Mouse (Mus musculus) MEL (cell line): ENCODE results near the gene Rdh8. TPM values are rescaled to one million over a fixed set of nuclear protein-coding genes. Genes with fewer than 3 reads are reported as not detected.

ENCODE experiments used
- DNase-seq: peaks from one replicate; pipeline ENCODE4 v3.0.0; 2011; ENCODE audit warnings: low read depth, low spot score
- H3K27ac ChIP-seq: 2 replicates; pipeline ENCODE4 v1.5.1; 2012; ENCODE audit warnings: low read depth, mild to moderate bottlenecking, control low read depth, low read length, moderate library complexity; ENCODE audit not compliant: control insufficient read depth
- H3K27me3 ChIP-seq, 2 experiments: fragments of 150-350 bp in 1 of 2; sonication (generic) in 1 of 2; 2 replicates each; pipeline ENCODE4 v1.6.1; 2012; ENCODE audit warnings: low read length in 2 of 2, mild to moderate bottlenecking in 2 of 2, improper control_type of control experiment in 1 of 2, moderate library complexity in 1 of 2; ENCODE audit not compliant: insufficient read depth in 2 of 2, control insufficient read depth in 1 of 2
- H3K36me3 ChIP-seq, 2 experiments: 2 replicates each; pipeline ENCODE4 v1.6.1; 2012 to 2014; ENCODE audit warnings: low read length in 2 of 2, improper control_type of control experiment in 1 of 2, inconsistent platforms in 1 of 2, mild to moderate bottlenecking in 1 of 2; ENCODE audit not compliant: insufficient read depth in 2 of 2, control insufficient read depth in 1 of 2
- H3K4me1 ChIP-seq, 2 experiments: fragments of 150-350 bp in 1 of 2; sonication (generic) in 1 of 2; 2 replicates each; pipeline ENCODE4 v1.6.1; 2012; ENCODE audit warnings: low read length in 2 of 2, improper control_type of control experiment in 1 of 2, mild to moderate bottlenecking in 1 of 2; ENCODE audit not compliant: insufficient read depth in 2 of 2, control insufficient read depth in 1 of 2
- H3K4me3 ChIP-seq, 2 experiments: fragments of 150-350 bp in 1 of 2; sonication (generic) in 1 of 2; 2 replicates each; pipeline ENCODE4 v1.5.1; 2012; ENCODE audit warnings: low read depth in 2 of 2, low read length in 2 of 2, mild to moderate bottlenecking in 2 of 2, moderate library complexity in 2 of 2, control low read depth in 1 of 2, improper control_type of control experiment in 1 of 2; ENCODE audit not compliant: control insufficient read depth in 1 of 2, insufficient read depth in 1 of 2
- H3K79me2 ChIP-seq: 2 replicates; pipeline ENCODE4 v1.6.1; 2012; ENCODE audit warnings: mild to moderate bottlenecking, low read length, moderate library complexity; ENCODE audit not compliant: control insufficient read depth, poor library complexity, insufficient read depth
- H3K9ac ChIP-seq: 2 replicates; pipeline ENCODE4 v1.6.1; 2012; ENCODE audit warnings: low read depth, mild to moderate bottlenecking, control low read depth, low read length, moderate library complexity; ENCODE audit not compliant: control insufficient read depth, poor library complexity, severe bottlenecking
- H3K9me3 ChIP-seq: fragments of 150-350 bp; sonication (generic); replicated peaks from 2 replicates; pipeline ENCODE4 v1.6.1; 2012; ENCODE audit warnings: mild to moderate bottlenecking, low read length, improper control_type of control experiment, moderate library complexity; ENCODE audit not compliant: insufficient read depth
- BHLHE40 ChIP-seq: IDR thresholded peaks from 2 replicates; pipeline ENCODE4 v1.6.1; 2012; ENCODE audit warnings: low read depth, mild to moderate bottlenecking, inconsistent platforms, low read length, improper control_type of control experiment, borderline replicate concordance
- CHD1 ChIP-seq: IDR thresholded peaks from 2 replicates; pipeline ENCODE4 v1.6.1; 2012; ENCODE audit warnings: low read depth, mild to moderate bottlenecking, inconsistent platforms, low read length, improper control_type of control experiment
- ETS1 ChIP-seq: IDR thresholded peaks from 2 replicates; pipeline ENCODE4 v1.6.1; 2012; ENCODE audit warnings: low read depth, mild to moderate bottlenecking, inconsistent platforms, low read length, improper control_type of control experiment, moderate library complexity
- GABPA ChIP-seq: IDR thresholded peaks from 2 replicates; pipeline ENCODE4 v1.6.1; 2012; ENCODE audit warnings: low read depth, mild to moderate bottlenecking, inconsistent platforms, low read length, improper control_type of control experiment, moderate library complexity
- GATA1 ChIP-seq: IDR thresholded peaks from 2 replicates; pipeline ENCODE4 v1.6.1; 2011; ENCODE audit warnings: low read depth, low read length, improper control_type of control experiment
- JUND ChIP-seq: IDR thresholded peaks from 2 replicates; pipeline ENCODE4 v1.6.1; 2011; ENCODE audit warnings: low read depth, mild to moderate bottlenecking, improper control_type of control experiment, low read length
- KAT2A ChIP-seq: conservative IDR thresholded peaks from 2 replicates; pipeline ENCODE4 v1.6.1; 2012; ENCODE audit warnings: low read depth, low read length, improper control_type of control experiment, inconsistent platforms
- MAFK ChIP-seq: IDR thresholded peaks from 2 replicates; pipeline ENCODE4 v1.6.1; 2011; ENCODE audit warnings: low read depth, mild to moderate bottlenecking, low read length, improper control_type of control experiment, borderline replicate concordance
- MXI1 ChIP-seq: IDR thresholded peaks from 2 replicates; pipeline ENCODE4 v1.6.1; 2011; ENCODE audit warnings: mild to moderate bottlenecking, low read depth, low read length, improper control_type of control experiment
- MYB ChIP-seq: IDR thresholded peaks from 2 replicates; pipeline ENCODE4 v1.6.1; 2011; ENCODE audit warnings: mild to moderate bottlenecking, low read depth, low read length, improper control_type of control experiment
- MYC ChIP-seq: IDR thresholded peaks from 2 replicates; pipeline ENCODE4 v1.6.1; 2011; ENCODE audit warnings: low read depth, mild to moderate bottlenecking, low read length, improper control_type of control experiment, moderate library complexity
- NRF1 ChIP-seq: IDR thresholded peaks from 2 replicates; pipeline ENCODE4 v1.6.1; 2014; ENCODE audit warnings: low read depth, mild to moderate bottlenecking, inconsistent platforms, low read length, improper control_type of control experiment, moderate library complexity; ENCODE audit not compliant: poor library complexity, insufficient read depth, severe bottlenecking
- POLR2AphosphoS2 ChIP-seq: IDR thresholded peaks from 2 replicates; pipeline ENCODE4 v1.6.1; 2011; ENCODE audit warnings: low read length, improper control_type of control experiment
- POLR2AphosphoS5 ChIP-seq: IDR thresholded peaks from 2 replicates; pipeline ENCODE4 v1.6.1; 2012; ENCODE audit warnings: low read depth, borderline replicate concordance, mild to moderate bottlenecking, inconsistent platforms, low read length, moderate library complexity, mixed read lengths
- RAD21 ChIP-seq: IDR thresholded peaks from 2 replicates; pipeline ENCODE4 v1.6.1; 2011; ENCODE audit warnings: mild to moderate bottlenecking, low read depth, low read length, improper control_type of control experiment
- SIN3A ChIP-seq: IDR thresholded peaks from 2 replicates; pipeline ENCODE4 v1.6.1; 2012; ENCODE audit warnings: low read length, improper control_type of control experiment, inconsistent platforms
- SMC3 ChIP-seq: IDR thresholded peaks from 2 replicates; pipeline ENCODE4 v1.6.1; 2011; ENCODE audit warnings: low read depth, low read length, improper control_type of control experiment
- TAL1 ChIP-seq: IDR thresholded peaks from 2 replicates; pipeline ENCODE4 v1.6.1; 2012; ENCODE audit warnings: mild to moderate bottlenecking, inconsistent platforms, low read length, moderate library complexity, mixed read lengths
- TBP ChIP-seq: IDR thresholded peaks from 2 replicates; pipeline ENCODE4 v1.8.0; 2011; ENCODE audit warnings: low read depth, low read length, improper control_type of control experiment
- TCF12 ChIP-seq: IDR thresholded peaks from 2 replicates; pipeline ENCODE4 v1.6.1; 2014; ENCODE audit warnings: low read depth, mild to moderate bottlenecking, inconsistent platforms, low read length, improper control_type of control experiment, moderate library complexity
- USF2 ChIP-seq, 2 experiments: IDR thresholded peaks; 2 replicates each; pipeline ENCODE4 v1.6.1; 2011 to 2012; ENCODE audit warnings: improper control_type of control experiment in 2 of 2, low read length in 2 of 2, borderline replicate concordance in 1 of 2, inconsistent platforms in 1 of 2, low read depth in 1 of 2, mild to moderate bottlenecking in 1 of 2; ENCODE audit not compliant: insufficient read depth in 1 of 2
- ZC3H11A ChIP-seq: IDR thresholded peaks from 2 replicates; pipeline ENCODE4 v1.6.1; 2012; ENCODE audit warnings: low read depth, mild to moderate bottlenecking, inconsistent platforms, low read length, improper control_type of control experiment
- ZMIZ1 ChIP-seq: IDR thresholded peaks from 2 replicates; pipeline ENCODE4 v1.6.1; 2012; ENCODE audit warnings: low read depth, mild to moderate bottlenecking, inconsistent platforms, low read length, improper control_type of control experiment, moderate library complexity
- polyA plus RNA-seq, 2 experiments: library from polyadenylated mRNA; stranded (reverse) in 1 of 2; unstranded in 1 of 2; fragments of >175 nt in 1 of 2; fragments of >200 nt in 1 of 2; gene quantifications; 2 replicates each; pipeline versions ENCODE4 v1.2.1 to v1.2.4; 2012; ENCODE audit warnings: low replicate concordance in 2 of 2, low read depth in 1 of 2; ENCODE audit not compliant: insufficient read length in 2 of 2, insufficient read depth in 1 of 2, missing spikeins in 1 of 2
- total RNA-seq: library from RNA; depleted of rRNA; stranded (reverse); fragments of 300-350 nt; gene quantifications from 2 replicates; pipeline ENCODE4 v1.2.3, GENCODE M21; 2012

Rdh8 gene
- total and polyA plus RNA-seq, 3 experiments = not detected

DNA sequence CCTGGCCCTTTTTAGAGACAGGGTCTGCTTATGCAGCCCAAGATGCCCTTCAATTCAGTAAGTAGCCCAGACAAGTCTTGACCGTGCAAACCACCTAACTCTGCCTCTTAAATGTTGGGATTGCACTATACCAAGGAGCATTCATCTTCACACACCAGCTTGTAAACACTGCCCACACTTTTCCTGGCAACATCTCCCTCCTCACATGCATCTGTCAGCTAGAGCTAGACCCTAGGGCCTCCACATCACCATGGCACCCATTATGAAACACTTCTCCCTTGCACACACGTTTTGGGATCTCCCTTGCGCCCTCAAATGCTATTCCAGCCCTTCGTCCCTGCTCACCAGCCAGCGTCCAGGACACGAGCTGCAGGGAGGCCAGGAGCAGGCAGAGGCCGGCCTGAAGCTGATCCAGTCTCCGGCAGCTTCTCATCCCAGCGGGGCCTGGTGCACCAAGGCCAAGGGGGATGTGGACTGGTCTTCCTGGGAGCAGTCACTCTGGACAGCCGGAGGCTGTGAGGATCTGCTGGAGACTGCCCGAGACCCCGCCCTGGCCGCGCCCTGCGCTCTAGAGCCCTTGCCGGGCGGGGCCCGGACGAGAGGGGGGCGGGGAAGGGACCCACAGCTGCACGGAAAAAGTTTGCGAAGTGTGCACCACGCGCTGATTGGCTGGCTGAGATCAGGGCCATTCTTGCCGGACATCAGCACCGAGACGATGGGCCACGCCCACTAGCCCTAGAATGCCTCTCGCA lies 3.6 kb upstream of the Rdh8 start, which contains the start of gene Col5a3:
Col5a3 (minus strand) TSS at position 547 of the 752 bp plus-strand sequence.
- no peaks in the 10 kb centered on the region for H3K79me2 ChIP-seq
- DNase-seq = no peak
- peaks cover 0 to 5% of the 10 kb centered on the region in 2 experiments; a peak in 2 of 4 replicates for H3K27me3 ChIP-seq
- TF ChIP-seq TAL1 = no peak
- no peak for TF ChIP-seq RAD21
- no peak for TF ChIP-seq MAFK
- no peak for TF ChIP-seq SIN3A
- no peak for TF ChIP-seq KAT2A
- TF ChIP-seq BHLHE40 = no peak
- no peak for TF ChIP-seq TBP
- TF ChIP-seq MYC = no peak
- no peak within 1 kb of the TSS for H3K4me3 ChIP-seq
- no peak within 1 kb of the TSS for H3K27ac ChIP-seq
- H3K9me3 ChIP-seq = no peaks in the 10 kb centered on the region
- no peaks in the 10 kb centered on the region for H3K4me1 ChIP-seq
- no peaks in the 10 kb centered on the region for H3K36me3 ChIP-seq
- no peak within 1 kb of the TSS for H3K9ac ChIP-seq

DNA sequence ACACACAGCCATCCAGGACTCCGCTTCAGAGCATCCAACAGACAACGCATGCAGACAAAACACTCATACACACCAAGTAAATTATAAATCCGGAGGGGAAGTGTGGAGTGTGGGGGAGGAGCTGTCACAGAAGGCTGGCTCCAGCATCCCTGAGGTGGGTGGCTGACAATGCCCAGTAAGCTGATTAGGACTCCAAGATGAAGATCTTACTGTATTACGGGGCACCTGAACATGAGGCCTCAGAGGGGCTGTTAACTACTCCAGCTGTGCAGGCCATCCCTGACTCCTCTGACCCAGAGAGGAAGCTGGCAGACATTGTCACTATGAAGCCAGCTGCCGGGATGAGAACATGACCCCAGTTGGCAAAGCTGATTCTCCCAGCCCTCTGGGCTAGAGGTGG lies 1.7 kb downstream of the Rdh8 start:
- Histone ChIP-seq H3K4me1 (no peaks in the 10 kb centered on the region), H3K36me3 (no peaks in the 10 kb centered on the region), H3K9me3 (no peaks in the 10 kb centered on the region), H3K4me3 (no peak overlapping the region), H3K79me2 (no peaks in the 10 kb centered on the region), H3K27me3 (peaks cover 28 to 41% of the 10 kb centered on the region in 2 experiments), H3K27ac (no peak overlapping the region), H3K9ac (no peak overlapping the region)
- no peak for DNase-seq
- TF ChIP-seq RAD21 (no peak), CHD1 (no peak), POLR2AphosphoS2 (no peak), MYB (no peak), ETS1 (no peak), SMC3 (no peak), GATA1 (no peak), GABPA (no peak), TAL1 (no peak), POLR2AphosphoS5 (no peak), ZC3H11A (no peak), MXI1 (no peak), USF2 (IDR thresholded peaks at IDR 0.05; ENCODE audit: borderline replicate concordance in 1 of 2, insufficient read depth in 1 of 2, low read depth in 1 of 2, low read length in 2 of 2) (no peak), NRF1 (no peak), TCF12 (no peak), ZMIZ1 (no peak), JUND (no peak)
